Mouse (Mus musculus): ENCODE data around the gene Grb14.

- TF ChIP-seq KAT2A (conservative IDR thresholded peaks at IDR 0.05; ENCODE audit: low read depth, low read length) (no peak), NRF1 (IDR thresholded peaks at IDR 0.05; ENCODE audit: insufficient read depth, low read depth, low read length, poor library complexity, severe bottlenecking) (no peak), POLR2A (IDR thresholded peaks at IDR 0.05; ENCODE audit: control insufficient read depth in 1 of 2, insufficient read depth in 1 of 2, low read depth in 1 of 2, low read length in 2 of 2, poor library complexity in 1 of 2) (no peak), GABPA (IDR thresholded peaks at IDR 0.05; ENCODE audit: low read depth, low read length) (no peak), BHLHE40 (IDR thresholded peaks at IDR 0.05; ENCODE audit: borderline replicate concordance, low read depth, low read length) (no peak), JUND (IDR thresholded peaks at IDR 0.05; ENCODE audit: low read depth, low read length) (no peak), E2F4 (IDR thresholded peaks at IDR 0.05; ENCODE audit: borderline replicate concordance, low read depth, low read length) (no peak), POLR2AphosphoS5 (IDR thresholded peaks at IDR 0.05; ENCODE audit: borderline replicate concordance, low read depth, low read length) (no peak)
These were observed 21.4 kb downstream of the Grb14 start for GRCm38 (mm10) chr2:65003433-65003832.

Measured in MEL (cell line).